Mouse (Mus musculus) lung, postnatal 0 days (tissue): ENCODE measurements around the gene Tnik.

ENCODE experiments used
- CTCF ChIP-seq: IDR thresholded peaks from 2 replicates; pipeline ENCODE4 v1.5.1; 2016; ENCODE audit warnings: antibody characterized with exemption, mild to moderate bottlenecking
- EP300 ChIP-seq: IDR thresholded peaks from 2 replicates; pipeline ENCODE4 v1.6.1; 2016; ENCODE audit warnings: antibody characterized with exemption, mild to moderate bottlenecking, control low read depth

DNA sequence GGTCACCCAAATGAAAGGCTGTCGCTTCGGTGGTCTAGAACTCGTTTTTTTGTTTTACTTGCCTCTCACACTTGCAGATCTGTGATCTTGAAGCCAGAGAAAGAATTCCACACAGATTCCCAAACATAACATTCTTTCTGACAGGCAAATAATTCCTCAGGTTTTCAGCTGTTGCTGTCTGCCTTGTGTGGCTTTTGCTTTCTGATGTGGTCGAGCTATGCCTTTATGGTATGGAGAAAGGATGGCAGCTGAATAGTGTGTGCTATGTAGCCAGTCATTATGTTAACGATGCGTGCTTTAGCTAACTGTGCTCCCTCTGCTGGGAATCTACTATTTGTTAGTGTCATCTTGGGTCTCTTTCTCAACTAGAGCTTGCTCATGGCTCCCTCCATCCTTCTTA, 158.8 kb downstream of the Tnik start:
- TF ChIP-seq CTCF (peak; percentile 0; the same call in 1 of the 2 replicates), EP300 (no peak)
